Mouse (Mus musculus) brown adipose tissue, adult 24 weeks (tissue): ENCODE measurements around the gene Fzd7. TPM values are rescaled to one million over a fixed set of nuclear protein-coding genes. Genes with fewer than 3 reads are reported as not detected.

Experiments
- H3K27ac ChIP-seq: fragments of 200-500 bp; replicated peaks from 2 replicates; pipeline ENCODE4 v1.5.1; 2012; ENCODE audit warnings: low read depth, mild to moderate bottlenecking, low read length
- H3K4me1 ChIP-seq: fragments of 200-500 bp; 2 replicates; pipeline ENCODE4 v1.6.1; 2012; ENCODE audit warnings: low read length, mixed read lengths; ENCODE audit not compliant: control insufficient read depth, insufficient read depth, insufficient read length
- H3K4me3 ChIP-seq: fragments of 200-500 bp; 2 replicates; pipeline ENCODE4 v1.5.1; 2012; ENCODE audit warnings: low read depth, mild to moderate bottlenecking, low read length, moderate library complexity; ENCODE audit not compliant: insufficient read depth
- polyA plus RNA-seq: library from polyadenylated mRNA; stranded (reverse); fragments of >200 nt; gene quantifications from 2 replicates; pipeline ENCODE4 v1.2.4, GENCODE M21; 2012; ENCODE audit not compliant: missing spikeins, insufficient read depth, insufficient read length

The Fzd7 gene
- polyA plus RNA-seq, 1 experiment = 6.4 TPM

GRCm38 (mm10) chr1:59504302-59504700 is 22.1 kb downstream of the Fzd7 start:
- no peaks in the 10 kb centered on the region for H3K4me1 ChIP-seq
- H3K27ac ChIP-seq = no peak overlapping the region
- no peak overlapping the region for H3K4me3 ChIP-seq

GRCm38 (mm10) chr1:59508463-59509139 is 26.4 kb downstream of the Fzd7 start:
- Histone ChIP-seq H3K4me3 (no peak overlapping the region), H3K27ac (no peak overlapping the region), H3K4me1 (no peaks in the 10 kb centered on the region)

DNA sequence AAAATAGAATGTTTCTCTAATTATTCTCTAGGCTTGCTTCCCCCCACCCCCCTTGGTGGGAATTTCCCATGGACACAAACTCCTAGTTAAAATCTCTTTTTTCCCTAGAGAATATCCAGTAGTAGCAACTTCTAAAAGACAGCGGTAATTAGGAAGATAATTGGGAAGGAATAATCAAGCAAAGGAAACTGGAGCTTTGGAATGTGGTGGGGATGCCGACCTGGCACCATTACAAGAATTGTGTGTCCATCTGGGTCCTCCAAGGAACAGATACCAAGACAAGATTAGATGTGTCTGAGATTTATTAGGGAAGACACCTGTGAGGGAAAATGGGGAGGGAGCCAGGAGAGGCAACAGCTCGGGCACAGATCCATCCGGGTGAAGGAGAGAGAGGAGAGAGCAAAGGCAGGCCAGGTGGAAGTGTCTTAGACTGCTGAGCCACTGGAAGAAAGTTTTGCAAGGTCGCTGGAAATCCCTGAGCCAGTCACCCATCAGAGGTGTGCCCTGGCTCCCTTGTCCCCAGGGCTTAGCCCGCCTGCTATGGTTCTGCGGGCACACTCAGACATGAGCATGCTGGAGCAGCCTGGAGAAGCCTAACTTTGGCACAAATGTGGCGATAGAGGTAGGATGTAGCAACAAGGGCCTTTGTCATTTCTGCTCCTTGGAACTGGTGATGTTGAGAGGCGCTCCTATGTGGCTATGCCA is 29.5 kb downstream of the Fzd7 start:
- Histone ChIP-seq H3K4me3 (no peak overlapping the region), H3K4me1 (no peaks in the 10 kb centered on the region), H3K27ac (no peak overlapping the region)

DNA sequence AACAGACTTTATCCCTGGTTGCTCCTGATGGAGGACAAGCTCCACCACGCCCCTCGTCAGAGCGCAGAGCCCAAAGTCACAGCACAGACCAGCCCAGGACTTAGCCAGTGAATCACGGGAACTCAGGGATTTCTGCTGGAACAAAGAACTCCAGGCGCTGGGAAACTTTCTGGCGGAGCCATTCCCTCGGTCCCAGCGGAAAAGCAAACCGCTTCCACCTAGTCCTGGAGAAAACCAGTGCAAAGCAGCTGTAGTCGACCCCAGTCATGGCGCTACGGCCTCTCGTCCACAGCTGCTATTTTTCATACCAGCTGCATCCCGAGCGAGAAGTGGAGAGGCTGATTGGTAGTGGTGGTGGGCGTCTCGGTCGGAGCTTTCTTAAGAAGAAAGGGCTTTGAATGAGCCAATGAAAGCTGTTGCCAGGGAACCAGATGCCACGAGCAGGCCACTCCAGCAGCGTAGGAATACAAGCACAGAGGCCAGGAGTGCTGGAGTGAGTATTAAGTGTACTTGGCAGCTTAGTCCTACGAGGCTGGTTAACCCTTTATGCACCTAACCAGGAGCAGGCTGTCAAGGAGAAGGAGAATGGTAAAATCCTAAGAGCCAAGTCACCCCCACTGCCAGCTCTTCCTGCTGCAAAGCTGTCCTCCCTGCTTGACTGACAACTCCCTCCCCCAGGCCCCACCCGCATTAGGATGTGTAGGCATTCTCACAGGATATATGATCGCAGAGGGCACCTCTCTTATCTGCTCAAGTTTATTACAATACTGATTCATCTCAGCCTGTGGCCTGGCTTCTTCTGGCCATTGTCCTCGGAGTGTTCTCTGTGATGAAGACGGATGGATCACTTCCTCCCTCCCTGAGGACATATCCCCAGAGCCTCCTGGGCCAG is 34.0 kb downstream of the Fzd7 start, which contains the start of gene Gm973:
TSS of gene Gm973 (plus strand) at position 239 of the 892 bp plus-strand sequence.
- no peak within 1 kb of the TSS for H3K27ac ChIP-seq
- H3K4me1 ChIP-seq = no peaks in the 10 kb centered on the region
- peak within 1 kb of the TSS; percentile 22 for H3K4me3 ChIP-seq

DNA sequence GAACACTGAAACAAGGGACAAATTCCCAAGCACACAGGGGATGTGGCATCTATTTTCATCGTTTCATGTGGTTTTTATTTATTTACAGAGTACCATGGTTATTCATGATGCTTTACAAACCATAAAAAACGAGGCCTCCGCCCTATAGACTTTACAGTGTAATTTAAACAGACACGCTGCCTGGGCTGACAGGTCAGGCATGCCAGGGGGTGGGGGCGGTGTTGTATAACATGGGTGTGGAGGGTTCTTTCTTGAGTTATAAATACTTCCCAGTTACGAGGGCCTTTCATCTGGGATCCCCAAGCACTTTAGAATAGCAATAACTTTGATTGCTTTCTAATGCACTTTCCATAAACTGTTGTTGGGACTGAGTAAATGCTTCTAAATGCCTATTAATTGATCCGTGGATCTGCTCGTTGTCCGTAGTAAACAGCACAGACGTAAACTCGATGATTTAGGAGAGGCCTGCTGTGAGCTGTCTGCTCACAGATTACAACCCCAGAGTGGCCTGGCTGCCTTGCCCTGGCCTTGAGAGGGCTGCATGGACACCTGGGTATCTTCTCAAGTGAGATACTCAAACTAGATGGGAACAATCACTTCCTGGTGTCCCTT is 38.1 kb downstream of the Fzd7 start:
- H3K27ac ChIP-seq = no peak overlapping the region
- H3K4me3 ChIP-seq = no peak overlapping the region
- no peaks in the 10 kb centered on the region for H3K4me1 ChIP-seq

DNA sequence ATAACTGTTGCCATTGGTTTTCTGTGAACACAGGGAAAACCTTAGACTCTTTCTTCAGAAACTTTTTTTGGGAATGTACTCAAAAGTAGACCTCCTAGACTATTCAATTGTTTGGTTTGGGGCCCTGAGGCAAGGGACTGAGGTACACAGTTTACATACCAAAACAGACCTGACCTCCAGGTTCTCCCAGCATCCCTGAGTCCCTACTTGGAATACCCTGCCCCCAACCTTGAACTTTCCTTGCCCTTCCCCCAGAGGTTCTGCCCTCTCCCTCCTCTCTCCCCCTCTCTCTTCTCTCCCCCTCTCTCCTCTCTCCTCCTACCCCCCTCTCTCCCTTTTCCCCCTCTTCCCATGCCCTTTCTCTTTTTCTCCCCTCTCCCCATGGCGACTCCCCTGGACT is 40.2 kb downstream of the Fzd7 start:
- no peaks in the 10 kb centered on the region for H3K4me1 ChIP-seq
- no peak overlapping the region for H3K27ac ChIP-seq
- H3K4me3 ChIP-seq = no peak overlapping the region

DNA sequence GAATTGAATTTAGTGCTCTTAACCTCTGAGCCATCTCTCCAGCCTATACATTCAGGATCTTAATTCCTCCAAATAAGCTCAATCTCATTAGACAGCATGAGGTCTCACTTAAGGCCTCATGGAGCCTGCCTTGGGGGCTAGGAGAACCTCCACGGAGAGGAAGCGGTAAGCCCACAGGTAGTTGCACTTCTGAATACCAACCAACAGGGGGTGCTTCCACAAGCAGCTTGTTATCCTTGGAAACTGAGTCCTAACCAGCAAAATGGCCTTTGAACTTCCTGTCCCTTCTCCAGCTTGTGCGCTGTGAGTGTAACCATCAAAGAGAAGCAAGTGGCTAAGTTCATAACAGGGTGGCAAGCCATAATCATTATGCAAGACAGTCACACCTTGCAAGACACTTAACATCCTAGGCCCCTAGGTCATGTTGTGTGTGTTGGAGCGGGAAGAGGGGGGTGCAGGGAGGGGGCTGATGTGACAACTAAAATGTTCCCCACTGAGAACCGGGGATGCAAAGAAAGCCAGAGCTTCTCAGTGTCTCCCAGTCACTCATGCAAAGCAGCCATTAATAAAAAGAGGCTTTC is 41.2 kb downstream of the Fzd7 start:
- no peaks in the 10 kb centered on the region for H3K4me1 ChIP-seq
- H3K27ac ChIP-seq = no peak overlapping the region
- H3K4me3 ChIP-seq = no peak overlapping the region

DNA sequence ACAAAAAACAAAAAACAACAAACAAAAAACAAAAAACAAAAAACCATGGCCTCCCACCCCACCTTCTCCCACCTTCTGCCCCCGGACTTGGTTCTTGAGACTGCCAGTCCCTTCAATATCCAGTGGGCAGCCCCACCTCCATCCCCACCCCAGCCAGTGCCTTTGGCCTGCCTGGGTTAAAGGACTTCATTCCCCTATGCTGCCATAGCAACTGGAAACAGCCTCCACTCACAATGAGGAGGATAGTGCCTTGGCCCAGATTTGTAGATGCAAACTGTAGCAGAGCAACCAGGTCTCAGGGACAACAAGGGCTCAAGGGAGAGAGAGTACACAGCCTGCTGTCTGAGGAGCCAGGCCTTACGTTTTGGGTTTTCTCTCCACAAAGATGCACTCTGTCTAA is 41.8 kb downstream of the Fzd7 start:
- no peak overlapping the region for H3K4me3 ChIP-seq
- H3K27ac ChIP-seq = no peak overlapping the region

GRCm38 (mm10) chr1:59524759-59525158 is 42.5 kb downstream of the Fzd7 start:
- Histone ChIP-seq H3K4me3 (no peak overlapping the region), H3K4me1 (no peaks in the 10 kb centered on the region), H3K27ac (no peak overlapping the region)

More for the DNA sequence above, 41.8 kb downstream of the Fzd7 start:
- H3K4me1 ChIP-seq = no peaks in the 10 kb centered on the region

DNA sequence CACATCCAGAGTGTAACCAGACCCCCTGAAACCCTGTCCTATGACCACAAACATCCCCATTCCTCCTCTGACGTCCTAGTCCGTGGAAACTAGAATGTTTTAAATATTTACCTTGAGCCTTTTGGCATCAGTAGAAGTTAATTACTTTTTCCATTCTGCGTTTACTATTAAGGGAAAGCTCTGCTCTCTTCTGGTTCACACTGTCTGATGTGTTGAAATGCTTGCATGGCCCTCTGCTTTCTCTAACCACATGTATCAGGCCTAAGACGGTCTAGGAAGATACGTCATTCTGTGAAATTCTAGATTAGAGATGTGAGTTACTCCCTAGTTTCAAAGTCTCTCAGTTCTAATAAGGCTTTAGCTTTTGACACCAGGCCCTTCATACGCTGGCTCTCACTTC is 45.0 kb downstream of the Fzd7 start:
- Histone ChIP-seq H3K27ac (no peak overlapping the region), H3K4me3 (no peak overlapping the region), H3K4me1 (no peaks in the 10 kb centered on the region)

- no peak overlapping the region for H3K4me3 ChIP-seq
- no peaks in the 10 kb centered on the region for H3K4me1 ChIP-seq
- no peak overlapping the region for H3K27ac ChIP-seq
Observed at GRCm38 (mm10) chr1:59534976-59535810, 53.0 kb downstream of the Fzd7 start.
